Mouse (Mus musculus) lung, adult 2 months (tissue): ENCODE measurements around the gene Ppp6r2.

Experiments
- CTCF ChIP-seq: fragments of 200-500 bp; IDR thresholded peaks from 2 replicates; pipeline ENCODE4 v1.5.1; 2011; ENCODE audit warnings: mild to moderate bottlenecking, low read length, control low read depth; ENCODE audit not compliant: insufficient read depth
- POLR2A ChIP-seq: fragments of 200-500 bp; IDR thresholded peaks from 2 replicates; pipeline ENCODE4 v1.6.1; 2011; ENCODE audit warnings: low read depth, mild to moderate bottlenecking, control low read depth, low read length, borderline replicate concordance; ENCODE audit errors: extremely low read depth

GRCm38 (mm10) chr15:89212495-89212894, 1.1 kb downstream of the Ppp6r2 start:
- TF ChIP-seq POLR2A (no peak), CTCF (no peak)
